In genomic region chr17:9751348-9752170, GRCm38 (mm10) we compare ENCODE assay signal across 14 mouse cellular contexts.
DNase-seq lines count a peak whose midpoint lies in the region; ATAC-seq and TF ChIP-seq lines count a peak whose summit lies in the region.
"Had no signal": no experiment of that assay in that cellular context is flagged by ENCODE, and none has a peak within 500 bp of the region (broad histone marks: within the 10 kb centered on the region; RNA-seq: fewer than 3 reads in every experiment).

No protein-coding gene starts in this region.

- H3K4me2 ChIP-seq in midbrain, embryonic 15.5 days, result no peak overlapping the region
- H3K4me2 ChIP-seq in hindbrain, embryonic 13.5 days, result no peak overlapping the region
- H3K4me2 ChIP-seq in midbrain, embryonic 16.5 days (ENCODE audit: low read length), result no peak overlapping the region
- H3K4me2 ChIP-seq: embryonic facial prominence, embryonic 12.5 days; heart, embryonic 11.5 days; lung, embryonic 15.5 days; neural tube, embryonic 12.5 days had no signal

- H3K27me3 ChIP-seq in midbrain, embryonic 10.5 days (ENCODE audit: low read depth, poor library complexity, severe bottlenecking), result no peaks in the 10 kb centered on the region
- H3K27me3 ChIP-seq in midbrain, embryonic 15.5 days (replicated peaks), result no peaks in the 10 kb centered on the region
- H3K27me3 ChIP-seq in hindbrain, embryonic 13.5 days, result no peaks in the 10 kb centered on the region
- no peaks in the 10 kb centered on the region for H3K27me3 ChIP-seq in midbrain, embryonic 16.5 days (ENCODE audit: control insufficient read depth, insufficient read depth, low read depth, low read length)
- H3K27me3 ChIP-seq in thymus, adult 2 months (ENCODE audit: control insufficient read depth, insufficient read depth, low read length), result no peaks in the 10 kb centered on the region
- H3K27me3 ChIP-seq: embryonic facial prominence, embryonic 12.5 days; lung, embryonic 15.5 days; neural tube, embryonic 12.5 days had no signal

- no peak overlapping the region for H3K9ac ChIP-seq in midbrain, embryonic 15.5 days
- H3K9ac ChIP-seq in hindbrain, embryonic 13.5 days, result no peak overlapping the region
- H3K9ac ChIP-seq in midbrain, embryonic 16.5 days (ENCODE audit: low read depth, low read length), result peak overlapping the region; percentile 21; the same call in 1 of the 2 replicates
- H3K9ac ChIP-seq: embryonic facial prominence, embryonic 12.5 days; lung, embryonic 15.5 days; neural tube, embryonic 12.5 days had no signal

- WGBS in midbrain, embryonic 10.5 days, result 52% methylated on average over 13 of the region's 13 CpGs
- WGBS in midbrain, embryonic 15.5 days, result 45% methylated on average over 13 of the region's 13 CpGs
- WGBS in hindbrain, embryonic 13.5 days, result 43% methylated on average over 13 of the region's 13 CpGs
- 43% methylated on average over 13 of the region's 13 CpGs for WGBS in midbrain, embryonic 16.5 days
- 88% methylated on average over 13 of the region's 13 CpGs for WGBS in thymus, adult 2 months

- peaks cover 19% of the 10 kb centered on the region for H3K4me1 ChIP-seq in midbrain, embryonic 10.5 days
- H3K4me1 ChIP-seq in midbrain, embryonic 15.5 days, result no peaks in the 10 kb centered on the region; the same call in 1 of the 2 replicates
- H3K4me1 ChIP-seq in hindbrain, embryonic 13.5 days (replicated peaks), result 0 out of 2 replicates have a peak, but pooled peaks cover 6% of the 10 kb centered on the region
- H3K4me1 ChIP-seq in midbrain, embryonic 16.5 days (ENCODE audit: control insufficient read depth, insufficient read depth, low read length), result no peaks in the 10 kb centered on the region
- H3K4me1 ChIP-seq in thymus, adult 2 months (replicated peaks; ENCODE audit: control insufficient read depth, insufficient read depth, low read length), result no peaks in the 10 kb centered on the region
- H3K4me1 ChIP-seq: embryonic facial prominence, embryonic 12.5 days; lung, embryonic 15.5 days; neural tube, embryonic 12.5 days had no signal

- no peaks in the 10 kb centered on the region for H3K36me3 ChIP-seq in midbrain, embryonic 10.5 days
- no peaks in the 10 kb centered on the region for H3K36me3 ChIP-seq in midbrain, embryonic 15.5 days (replicated peaks)
- no peaks in the 10 kb centered on the region for H3K36me3 ChIP-seq in hindbrain, embryonic 13.5 days
- H3K36me3 ChIP-seq in midbrain, embryonic 16.5 days (ENCODE audit: control insufficient read depth, insufficient read depth, low read length), result no peaks in the 10 kb centered on the region
- no peaks in the 10 kb centered on the region for H3K36me3 ChIP-seq in thymus, adult 2 months (ENCODE audit: control insufficient read depth, insufficient read depth, low read length)
- H3K36me3 ChIP-seq: embryonic facial prominence, embryonic 12.5 days; lung, embryonic 15.5 days; neural tube, embryonic 12.5 days had no signal

- 0 out of 2 replicates have a peak, but pooled peaks cover 3% of the 10 kb centered on the region for H3K9me3 ChIP-seq in midbrain, embryonic 10.5 days (replicated peaks)
- H3K9me3 ChIP-seq in midbrain, embryonic 15.5 days, result no peaks in the 10 kb centered on the region
- H3K9me3 ChIP-seq in hindbrain, embryonic 13.5 days, result no peaks in the 10 kb centered on the region
- no peaks in the 10 kb centered on the region for H3K9me3 ChIP-seq in midbrain, embryonic 16.5 days (replicated peaks; ENCODE audit: control insufficient read depth, low read length, poor library complexity, severe bottlenecking)
- H3K9me3 ChIP-seq: embryonic facial prominence, embryonic 12.5 days; lung, embryonic 15.5 days had no signal

- no peak for TF ChIP-seq POLR2A in thymus, adult 2 months (IDR thresholded peaks at IDR 0.05; ENCODE audit: control insufficient read depth, extremely low read depth, insufficient read depth, low read length, poor library complexity)

- peak; percentile 22 for DNase-seq in midbrain, embryonic 10.5 days (ENCODE audit: low spot score)
- no peak for DNase-seq in thymus, adult 2 months
- DNase-seq in right cerebral cortex, postnatal 14 days, result no peak
- DNase-seq in testis, postnatal 14 days (ENCODE audit: low spot score), result no peak
- DNase-seq: cerebellum, adult 9-11 months; gastrocnemius, postnatal 14 days; right cerebral cortex, postnatal 25 days had no signal

- TF ChIP-seq CTCF in thymus, adult 2 months (IDR thresholded peaks at IDR 0.05; ENCODE audit: borderline replicate concordance, control insufficient read depth, extremely low read depth, insufficient read depth, low read length, poor library complexity), result no peak

- ATAC-seq in midbrain, embryonic 15.5 days (replicated peaks), result no peak
- peak; percentile 39; the same call in 1 of the 2 replicates for ATAC-seq in hindbrain, embryonic 13.5 days (ENCODE audit: low FRiP score)
- ATAC-seq in midbrain, embryonic 16.5 days, result no peak

- no peak overlapping the region for H3K4me3 ChIP-seq in midbrain, embryonic 10.5 days
- H3K4me3 ChIP-seq in midbrain, embryonic 15.5 days, result no peak overlapping the region
- no peak overlapping the region for H3K4me3 ChIP-seq in hindbrain, embryonic 13.5 days
- H3K4me3 ChIP-seq in midbrain, embryonic 16.5 days (ENCODE audit: low read depth, low read length), result no peak overlapping the region
- no peak overlapping the region for H3K4me3 ChIP-seq in thymus, adult 2 months (ENCODE audit: control insufficient read depth, insufficient read depth, low read length)
- H3K4me3 ChIP-seq: embryonic facial prominence, embryonic 12.5 days; lung, embryonic 15.5 days; neural tube, embryonic 12.5 days had no signal

- peak overlapping the region; percentile 80 for H3K27ac ChIP-seq in midbrain, embryonic 10.5 days (replicated peaks)
- H3K27ac ChIP-seq in midbrain, embryonic 15.5 days, result no peak overlapping the region
- H3K27ac ChIP-seq in hindbrain, embryonic 13.5 days, result peak overlapping the region; percentile 30
- peak overlapping the region; percentile 28; the same call in 1 of the 2 replicates for H3K27ac ChIP-seq in midbrain, embryonic 16.5 days (ENCODE audit: low read length)
- H3K27ac ChIP-seq in thymus, adult 2 months (ENCODE audit: control insufficient read depth, insufficient read depth, low read length), result no peak overlapping the region
- H3K27ac ChIP-seq: embryonic facial prominence, embryonic 12.5 days; lung, embryonic 15.5 days; neural tube, embryonic 12.5 days had no signal

Comparison
In these comparisons a context has a peak if more than half of its experiments do, and no peak if none do; other contexts are left out.
1. H3K27ac ChIP-seq: peak in midbrain, embryonic 10.5 days (single experiment), hindbrain, embryonic 13.5 days (single experiment) and midbrain, embryonic 16.5 days (single experiment); none in midbrain, embryonic 15.5 days (single experiment) and thymus, adult 2 months (single experiment).